20 mouse cellular contexts compared by ENCODE assay signal in the genomic region with DNA sequence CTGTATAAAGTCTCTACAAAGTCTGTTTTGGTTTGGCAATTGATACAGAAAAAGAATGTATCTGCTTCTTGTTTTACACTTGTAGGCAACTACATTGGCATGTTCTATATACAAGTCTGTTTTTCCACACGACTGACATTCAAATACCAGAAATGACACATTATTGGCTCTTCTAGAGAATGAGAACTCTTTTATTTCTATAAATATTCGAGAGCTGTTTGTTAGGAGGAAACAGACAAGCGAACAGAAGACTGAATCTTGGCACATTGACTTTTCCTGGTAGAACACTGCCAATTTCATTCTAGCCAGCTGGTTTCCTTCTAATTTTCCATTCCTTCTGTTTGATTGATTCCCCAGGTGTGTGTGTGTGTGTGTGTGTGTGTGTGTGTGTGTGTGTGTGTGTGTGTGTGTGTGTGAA.
DNase-seq lines count a peak whose midpoint lies in the region; ATAC-seq and TF ChIP-seq lines count a peak whose summit lies in the region.
"Had no signal": no experiment of that assay in that cellular context is flagged by ENCODE, and none has a peak within 500 bp of the region (broad histone marks: within the 10 kb centered on the region; RNA-seq: fewer than 3 reads in every experiment).

No protein-coding gene starts in this region.

- no peaks in the 10 kb centered on the region for H3K36me3 ChIP-seq in forebrain, embryonic 13.5 days (ENCODE audit: poor library complexity, severe bottlenecking)
- H3K36me3 ChIP-seq in forebrain, embryonic 11.5 days (ENCODE audit: control insufficient read depth, insufficient read depth, low read length) = no peaks in the 10 kb centered on the region
- no peaks in the 10 kb centered on the region for H3K36me3 ChIP-seq in lung, embryonic 14.5 days (ENCODE audit: insufficient read depth)
- H3K36me3 ChIP-seq in embryonic facial prominence, embryonic 15.5 days = no peaks in the 10 kb centered on the region
- H3K36me3 ChIP-seq: G1E; heart, embryonic 15.5 days; hindbrain, embryonic 10.5 days; limb, embryonic 12.5 days; neural tube, embryonic 12.5 days had no signal

- H3K4me3 ChIP-seq in forebrain, embryonic 13.5 days = no peak overlapping the region
- H3K4me3 ChIP-seq in forebrain, embryonic 11.5 days (ENCODE audit: low read depth, low read length) = no peak overlapping the region
- H3K4me3 ChIP-seq in lung, embryonic 14.5 days (ENCODE audit: low read depth, low read length) = no peak overlapping the region
- no peak overlapping the region for H3K4me3 ChIP-seq in embryonic facial prominence, embryonic 15.5 days (replicated peaks)
- H3K4me3 ChIP-seq: erythroblast, embryonic 14.5 days; gastrocnemius, adult 2 months; heart, embryonic 15.5 days; hindbrain, embryonic 10.5 days; limb, embryonic 12.5 days; neural tube, embryonic 12.5 days had no signal

- no peaks in the 10 kb centered on the region for H3K9me3 ChIP-seq in forebrain, embryonic 13.5 days (replicated peaks)
- no peaks in the 10 kb centered on the region for H3K9me3 ChIP-seq in forebrain, embryonic 11.5 days (ENCODE audit: control insufficient read depth, low read length)
- H3K9me3 ChIP-seq in lung, embryonic 14.5 days (ENCODE audit: low read depth, low read length) = no peaks in the 10 kb centered on the region
- no peaks in the 10 kb centered on the region for H3K9me3 ChIP-seq in embryonic facial prominence, embryonic 15.5 days (replicated peaks)
- H3K9me3 ChIP-seq: G1E; heart, embryonic 15.5 days; hindbrain, embryonic 10.5 days; limb, embryonic 12.5 days; neural tube, embryonic 12.5 days had no signal

- peak; percentile 80; the same call in 1 of the 2 replicates for ATAC-seq in forebrain, embryonic 13.5 days
- no peak for ATAC-seq in forebrain, embryonic 11.5 days (replicated peaks; ENCODE audit: low FRiP score)
- no peak for ATAC-seq in lung, embryonic 14.5 days (ENCODE audit: insufficient read depth)
- ATAC-seq in embryonic facial prominence, embryonic 15.5 days (ENCODE audit: insufficient number of reproducible peaks, low FRiP score, low TSS enrichment, low read depth) = peak; percentile 54; the same call in 1 of the 2 replicates
- ATAC-seq: midbrain, embryonic 16.5 days had no signal

- no peak for DNase-seq in forebrain, embryonic 11.5 days (ENCODE audit: low spot score)
- DNase-seq in lung, embryonic 14.5 days = peak; percentile 19
- DNase-seq in lung, postnatal 14 days = no peak
- DNase-seq in layer of hippocampus, postnatal 10 days (ENCODE audit: low spot score in 2 of 2) = peak; percentile 30 to 40
- no peak for DNase-seq in kidney, adult 18-20 months
- DNase-seq: adrenal gland, adult 8-10 months; embryo, embryonic 11 days; gastrocnemius, adult 2 months; heart, adult 18-20 months; kidney, adult 9 months; thymus, adult 2 months had no signal

- no peaks in the 10 kb centered on the region for H3K4me1 ChIP-seq in forebrain, embryonic 13.5 days
- H3K4me1 ChIP-seq in forebrain, embryonic 11.5 days (replicated peaks; ENCODE audit: control insufficient read depth, insufficient read depth, low read length) = no peaks in the 10 kb centered on the region
- no peaks in the 10 kb centered on the region for H3K4me1 ChIP-seq in lung, embryonic 14.5 days (ENCODE audit: insufficient read depth)
- no peaks in the 10 kb centered on the region for H3K4me1 ChIP-seq in embryonic facial prominence, embryonic 15.5 days
- H3K4me1 ChIP-seq: heart, embryonic 15.5 days; hindbrain, embryonic 10.5 days; limb, embryonic 12.5 days; neural tube, embryonic 12.5 days had no signal

- 82% methylated on average over 3 of the region's 3 CpGs for WGBS in forebrain, embryonic 13.5 days
- 90% methylated on average over 3 of the region's 3 CpGs for WGBS in forebrain, embryonic 11.5 days
- 57% methylated on average over 3 of the region's 3 CpGs for WGBS in lung, embryonic 14.5 days
- 24% methylated on average over 3 of the region's 3 CpGs for WGBS in embryonic facial prominence, embryonic 15.5 days

- H3K27ac ChIP-seq in forebrain, embryonic 13.5 days = no peak overlapping the region
- H3K27ac ChIP-seq in forebrain, embryonic 11.5 days (ENCODE audit: low read depth, low read length) = no peak overlapping the region
- no peak overlapping the region for H3K27ac ChIP-seq in lung, embryonic 14.5 days (ENCODE audit: low read depth)
- H3K27ac ChIP-seq in embryonic facial prominence, embryonic 15.5 days (replicated peaks) = no peak overlapping the region
- H3K27ac ChIP-seq: gastrocnemius, adult 2 months; heart, embryonic 15.5 days; hindbrain, embryonic 10.5 days; limb, embryonic 12.5 days; neural tube, embryonic 12.5 days had no signal

- H3K9ac ChIP-seq in forebrain, embryonic 13.5 days = no peak overlapping the region
- H3K9ac ChIP-seq in forebrain, embryonic 11.5 days (ENCODE audit: low read length) = no peak overlapping the region
- H3K9ac ChIP-seq in lung, embryonic 14.5 days = no peak overlapping the region
- H3K9ac ChIP-seq in embryonic facial prominence, embryonic 15.5 days = no peak overlapping the region
- H3K9ac ChIP-seq: heart, embryonic 15.5 days; limb, embryonic 12.5 days; neural tube, embryonic 12.5 days had no signal

- no peak for TF ChIP-seq CTCF in lung, embryonic 14.5 days (IDR thresholded peaks at IDR 0.05; ENCODE audit: low read depth)

- H3K4me2 ChIP-seq in forebrain, embryonic 13.5 days = no peak overlapping the region
- H3K4me2 ChIP-seq in forebrain, embryonic 11.5 days (ENCODE audit: low read depth, low read length, severe bottlenecking) = no peak overlapping the region
- no peak overlapping the region for H3K4me2 ChIP-seq in lung, embryonic 14.5 days
- H3K4me2 ChIP-seq in embryonic facial prominence, embryonic 15.5 days (replicated peaks) = no peak overlapping the region
- H3K4me2 ChIP-seq: heart, embryonic 15.5 days; limb, embryonic 12.5 days; neural tube, embryonic 12.5 days had no signal

- peaks cover 11% of the 10 kb centered on the region for H3K27me3 ChIP-seq in forebrain, embryonic 13.5 days
- H3K27me3 ChIP-seq in forebrain, embryonic 11.5 days (ENCODE audit: control insufficient read depth, insufficient read depth, low read length) = no peaks in the 10 kb centered on the region
- H3K27me3 ChIP-seq in lung, embryonic 14.5 days (ENCODE audit: insufficient read depth, low read length) = no peaks in the 10 kb centered on the region
- H3K27me3 ChIP-seq in embryonic facial prominence, embryonic 15.5 days = no peaks in the 10 kb centered on the region
- H3K27me3 ChIP-seq: heart, embryonic 15.5 days; limb, embryonic 12.5 days; neural tube, embryonic 12.5 days had no signal

Comparison
In these comparisons a context has a peak if more than half of its experiments do, and no peak if none do; other contexts are left out.
1. ATAC-seq: peak in forebrain, embryonic 13.5 days (single experiment) and embryonic facial prominence, embryonic 15.5 days (single experiment); none in forebrain, embryonic 11.5 days (single experiment) and lung, embryonic 14.5 days (single experiment).
2. DNase-seq: peak in lung, embryonic 14.5 days (single experiment) and layer of hippocampus, postnatal 10 days (2 of 2); none in forebrain, embryonic 11.5 days (single experiment), lung, postnatal 14 days (single experiment) and kidney, adult 18-20 months (single experiment).